Mouse (Mus musculus): ENCODE measurements around the gene Hmgb1. TPM values are rescaled to one million over a fixed set of nuclear protein-coding genes. Genes with fewer than 3 reads are reported as not detected.
"Not testable (repeated sequence)": the region's sequence is repeated elsewhere in the genome, so short reads cannot be mapped to it uniquely, and the experiment has no call there.

Hmgb1 gene
- polyA plus RNA-seq, 1 experiment from 2014 or later: 690 TPM

GRCm38 (mm10) chr5:149160469-149160868 lies 23.8 kb downstream of the Hmgb1 start:
- Histone ChIP-seq H3K4me1 (replicated peaks) (no peaks in the 10 kb centered on the region), H3K27me3 (no peaks in the 10 kb centered on the region), H3K9ac (no peak overlapping the region), H3K4me2 (no peak overlapping the region), H3K9me3 (no peaks in the 10 kb centered on the region), H3K4me3 (no peak overlapping the region), H3K27ac (replicated peaks) (no peak overlapping the region), H3K36me3 (no peaks in the 10 kb centered on the region)
- no peak for ATAC-seq (ENCODE audit: low FRiP score, low read depth)
- 81% methylated on average over 4 of the region's 4 CpGs for WGBS

GRCm38 (mm10) chr5:149159021-149159420 lies 25.3 kb downstream of the Hmgb1 start:
- Histone ChIP-seq H3K4me3 (no peak overlapping the region), H3K4me1 (replicated peaks) (no peaks in the 10 kb centered on the region), H3K9me3 (no peaks in the 10 kb centered on the region), H3K27ac (replicated peaks) (no peak overlapping the region), H3K27me3 (no peaks in the 10 kb centered on the region), H3K9ac (no peak overlapping the region), H3K36me3 (no peaks in the 10 kb centered on the region), H3K4me2 (no peak overlapping the region)
- WGBS: 94% methylated on average over 6 of the region's 6 CpGs
- ATAC-seq (ENCODE audit: low FRiP score, low read depth): no peak

- no peaks in the 10 kb centered on the region for H3K36me3 ChIP-seq
- no peaks in the 10 kb centered on the region for H3K9me3 ChIP-seq
- no peak overlapping the region for H3K9ac ChIP-seq
- no peak overlapping the region for H3K27ac ChIP-seq (replicated peaks)
- H3K4me1 ChIP-seq (replicated peaks): no peaks in the 10 kb centered on the region
- H3K27me3 ChIP-seq: no peaks in the 10 kb centered on the region
- H3K4me2 ChIP-seq: no peak overlapping the region
- no peak overlapping the region for H3K4me3 ChIP-seq
- no peak for ATAC-seq (ENCODE audit: low FRiP score, low read depth)
- WGBS: 90% methylated on average over 18 of the region's 18 CpGs
Observed at GRCm38 (mm10) chr5:149156886-149157563, 27.3 kb downstream of the Hmgb1 start.

- Histone ChIP-seq H3K9ac (no peak overlapping the region), H3K36me3 (no peaks in the 10 kb centered on the region), H3K9me3 (no peaks in the 10 kb centered on the region), H3K4me3 (no peak overlapping the region), H3K27ac (replicated peaks) (no peak overlapping the region), H3K4me2 (no peak overlapping the region), H3K27me3 (no peaks in the 10 kb centered on the region), H3K4me1 (replicated peaks) (no peaks in the 10 kb centered on the region)
- WGBS: 70% methylated on average over 12 of the region's 12 CpGs
- no peak for ATAC-seq (ENCODE audit: low FRiP score, low read depth)
Observed at GRCm38 (mm10) chr5:149152774-149153155, 31.5 kb downstream of the Hmgb1 start.

GRCm38 (mm10) chr5:149152063-149152773 lies 32.1 kb downstream of the Hmgb1 start:
- Histone ChIP-seq H3K27me3 (no peaks in the 10 kb centered on the region), H3K4me3 (no peak overlapping the region), H3K9ac (no peak overlapping the region), H3K4me1 (replicated peaks) (no peaks in the 10 kb centered on the region), H3K9me3 (no peaks in the 10 kb centered on the region), H3K4me2 (no peak overlapping the region), H3K27ac (replicated peaks) (no peak overlapping the region), H3K36me3 (no peaks in the 10 kb centered on the region)
- WGBS: 58% methylated on average over 13 of the region's 13 CpGs
- ATAC-seq (ENCODE audit: low FRiP score, low read depth): no peak

GRCm38 (mm10) chr5:149150882-149151281 lies 33.4 kb downstream of the Hmgb1 start:
- no peak overlapping the region for H3K9ac ChIP-seq
- no peaks in the 10 kb centered on the region for H3K4me1 ChIP-seq (replicated peaks)
- no peak for ATAC-seq (ENCODE audit: low FRiP score, low read depth)
- H3K9me3 ChIP-seq: no peaks in the 10 kb centered on the region
- whole genome bisulfite sequencing: 94% methylated on average over 3 of the region's 3 CpGs
- H3K36me3 ChIP-seq: no peaks in the 10 kb centered on the region
- no peaks in the 10 kb centered on the region for H3K27me3 ChIP-seq
- H3K4me2 ChIP-seq: no peak overlapping the region
- H3K27ac ChIP-seq (replicated peaks): no peak overlapping the region
- no peak overlapping the region for H3K4me3 ChIP-seq

GRCm38 (mm10) chr5:149147386-149148000 lies 36.8 kb downstream of the Hmgb1 start:
- 89% methylated on average over 8 of the region's 8 CpGs for WGBS
- Histone ChIP-seq H3K4me1 (replicated peaks) (no peaks in the 10 kb centered on the region), H3K27ac (replicated peaks) (no peak overlapping the region), H3K36me3 (no peaks in the 10 kb centered on the region), H3K9ac (no peak overlapping the region), H3K27me3 (no peaks in the 10 kb centered on the region), H3K4me2 (no peak overlapping the region), H3K4me3 (no peak overlapping the region), H3K9me3 (no peaks in the 10 kb centered on the region)
- ATAC-seq (ENCODE audit: low FRiP score, low read depth): no peak

GRCm38 (mm10) chr5:149146691-149147090 lies 37.6 kb downstream of the Hmgb1 start:
- H3K4me3 ChIP-seq: no peak overlapping the region
- ATAC-seq (ENCODE audit: low FRiP score, low read depth): no peak
- no peaks in the 10 kb centered on the region for H3K36me3 ChIP-seq
- H3K9ac ChIP-seq: no peak overlapping the region
- no peak overlapping the region for H3K27ac ChIP-seq (replicated peaks)
- H3K27me3 ChIP-seq: no peaks in the 10 kb centered on the region
- no peak overlapping the region for H3K4me2 ChIP-seq
- no peaks in the 10 kb centered on the region for H3K4me1 ChIP-seq (replicated peaks)
- no peaks in the 10 kb centered on the region for H3K9me3 ChIP-seq
- 91% methylated on average over 7 of the region's 7 CpGs for WGBS

DNA sequence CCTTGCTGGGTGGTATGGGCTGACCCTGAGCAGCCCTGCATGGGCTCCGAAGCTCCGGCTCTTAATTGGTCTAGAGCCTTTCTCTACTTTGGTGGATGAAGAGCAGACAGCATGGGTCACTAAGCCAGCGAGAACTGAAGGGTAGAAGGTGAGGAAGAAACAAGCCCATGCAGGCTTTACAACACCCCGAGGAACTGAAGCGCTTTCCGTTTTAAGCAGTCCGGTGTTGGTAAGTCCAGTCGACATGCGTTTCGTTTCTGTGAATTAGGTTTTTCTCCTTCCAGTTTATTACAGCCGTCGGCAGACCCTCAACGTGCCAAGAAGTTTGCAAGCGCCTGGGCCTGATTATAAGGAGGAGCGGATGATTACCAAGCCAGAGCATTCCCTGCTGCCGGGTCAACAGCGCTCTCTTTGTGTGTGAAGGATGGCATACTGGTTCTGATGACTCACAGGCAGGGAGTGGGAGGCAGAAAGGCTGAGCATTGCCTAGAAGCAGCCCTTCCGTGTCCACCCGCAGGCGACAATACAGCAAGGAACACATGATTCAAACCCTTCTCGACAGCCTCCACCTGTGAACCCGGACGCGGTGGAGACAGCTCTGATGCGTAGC lies 40.4 kb downstream of the Hmgb1 start:
- ATAC-seq (ENCODE audit: low FRiP score, low read depth): no peak
- 75% methylated on average over 25 of the region's 25 CpGs for WGBS
- H3K27ac ChIP-seq (replicated peaks): no peak overlapping the region

GRCm38 (mm10) chr5:149141155-149141554 lies 43.1 kb downstream of the Hmgb1 start:
- WGBS: 93% methylated on average over 1 of the region's 1 CpGs
- H3K27me3 ChIP-seq; H3K9me3 ChIP-seq; H3K4me2 ChIP-seq; H3K4me1 ChIP-seq (replicated peaks); H3K27ac ChIP-seq (replicated peaks); H3K4me3 ChIP-seq; ATAC-seq (ENCODE audit: low FRiP score, low read depth); H3K36me3 ChIP-seq; H3K9ac ChIP-seq: not testable (repeated sequence)

More for the DNA sequence above, 40.4 kb downstream of the Hmgb1 start:
- Histone ChIP-seq H3K4me2 (no peak overlapping the region), H3K9me3 (no peaks in the 10 kb centered on the region), H3K4me1 (replicated peaks) (no peaks in the 10 kb centered on the region), H3K36me3 (no peaks in the 10 kb centered on the region), H3K27me3 (no peaks in the 10 kb centered on the region), H3K4me3 (no peak overlapping the region), H3K9ac (no peak overlapping the region)

DNA sequence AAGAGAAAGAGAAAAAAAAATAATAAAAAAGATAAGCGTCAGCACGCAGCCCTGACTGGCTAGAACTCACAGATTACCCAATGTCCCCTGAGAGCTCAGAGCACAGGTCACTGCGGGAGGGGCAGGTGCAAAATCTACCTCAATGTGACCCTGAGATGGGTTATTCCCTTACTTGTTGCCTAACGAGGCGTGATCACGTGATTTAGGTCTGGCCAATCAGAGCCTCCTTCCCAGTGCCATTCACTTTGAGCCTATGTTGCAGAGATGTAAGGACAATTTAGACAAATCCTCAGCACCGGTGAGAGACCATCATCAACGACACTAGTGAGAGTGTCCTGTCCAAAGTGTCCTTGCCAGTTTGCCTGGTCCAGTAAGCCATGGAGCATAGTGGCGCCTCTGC lies 44.0 kb downstream of the Hmgb1 start:
- Histone ChIP-seq H3K9me3 (no peaks in the 10 kb centered on the region), H3K4me2 (no peak overlapping the region), H3K27me3 (no peaks in the 10 kb centered on the region), H3K4me3 (no peak overlapping the region), H3K4me1 (replicated peaks) (no peaks in the 10 kb centered on the region), H3K9ac (no peak overlapping the region), H3K36me3 (no peaks in the 10 kb centered on the region), H3K27ac (replicated peaks) (no peak overlapping the region)
- 61% methylated on average over 9 of the region's 9 CpGs for WGBS
- ATAC-seq (ENCODE audit: low FRiP score, low read depth): no peak

GRCm38 (mm10) chr5:149138087-149138486 lies 46.2 kb downstream of the Hmgb1 start:
- not testable (repeated sequence) for H3K4me3 ChIP-seq; H3K4me2 ChIP-seq; H3K36me3 ChIP-seq; H3K9ac ChIP-seq; H3K9me3 ChIP-seq; H3K4me1 ChIP-seq (replicated peaks); H3K27ac ChIP-seq (replicated peaks); H3K27me3 ChIP-seq; ATAC-seq (ENCODE audit: low FRiP score, low read depth)
- 86% methylated on average over 6 of the region's 6 CpGs for WGBS

Measured in hindbrain, embryonic 15.5 days (tissue).